Mouse (Mus musculus): ENCODE measurements around the gene Sdhb. TPM values are rescaled to one million over a fixed set of nuclear protein-coding genes. Genes with fewer than 3 reads are reported as not detected.

The Sdhb gene
- polyA plus RNA-seq, 2 experiments = 175 to 381 TPM

DNA sequence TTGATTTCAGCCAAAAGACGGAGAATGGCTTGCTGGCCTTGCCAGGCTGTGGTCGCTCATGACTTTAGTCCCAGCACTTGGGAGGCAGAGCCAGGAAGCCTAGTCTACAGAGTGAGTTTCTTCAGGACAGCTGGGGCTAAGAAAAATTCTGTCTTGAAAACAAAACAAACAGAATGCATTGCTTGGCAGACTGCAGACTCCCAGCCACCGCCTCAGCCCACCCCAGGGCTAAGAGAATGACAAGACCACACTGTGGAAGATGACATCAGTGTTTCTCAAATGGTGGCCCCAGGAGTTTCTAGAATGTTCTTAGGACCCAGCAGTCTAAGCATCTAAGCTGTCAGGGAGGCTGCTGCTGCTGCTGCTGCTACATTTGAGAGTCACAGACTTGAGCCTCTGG is 45.8 kb upstream of the Sdhb start:
- WGBS = 73% methylated on average over 3 of the region's 3 CpGs
- TF ChIP-seq POLR2A (IDR thresholded peaks at IDR 0.05; ENCODE audit: borderline replicate concordance, extremely low read depth, insufficient read depth, insufficient read length) = no peak
- H3K27me3 ChIP-seq (ENCODE audit: control insufficient read depth, insufficient read depth, low read length) = no peaks in the 10 kb centered on the region
- H3K9me3 ChIP-seq (ENCODE audit: control insufficient read depth, low read length) = no peaks in the 10 kb centered on the region
- H3K4me2 ChIP-seq (replicated peaks; ENCODE audit: low read depth, low read length, severe bottlenecking) = no peak overlapping the region
- no peaks in the 10 kb centered on the region for H3K36me3 ChIP-seq (ENCODE audit: control insufficient read depth, insufficient read depth, low read length)
- no peak for DNase-seq (ENCODE audit: low spot score)
- H3K4me3 ChIP-seq (replicated peaks; ENCODE audit: low read length) = no peak overlapping the region
- peak overlapping the region; percentile 3; the same call in 1 of the 2 replicates for H3K27ac ChIP-seq (replicated peaks; ENCODE audit: low read depth, low read length)
- no peak overlapping the region for H3K9ac ChIP-seq (ENCODE audit: low read depth, low read length, severe bottlenecking)
- no peak for ATAC-seq (ENCODE audit: low FRiP score, low read depth)
- H3K4me1 ChIP-seq (ENCODE audit: control insufficient read depth, insufficient read depth, low read length) = peaks cover 6% of the 10 kb centered on the region; the same call in 1 of the 2 replicates

DNA sequence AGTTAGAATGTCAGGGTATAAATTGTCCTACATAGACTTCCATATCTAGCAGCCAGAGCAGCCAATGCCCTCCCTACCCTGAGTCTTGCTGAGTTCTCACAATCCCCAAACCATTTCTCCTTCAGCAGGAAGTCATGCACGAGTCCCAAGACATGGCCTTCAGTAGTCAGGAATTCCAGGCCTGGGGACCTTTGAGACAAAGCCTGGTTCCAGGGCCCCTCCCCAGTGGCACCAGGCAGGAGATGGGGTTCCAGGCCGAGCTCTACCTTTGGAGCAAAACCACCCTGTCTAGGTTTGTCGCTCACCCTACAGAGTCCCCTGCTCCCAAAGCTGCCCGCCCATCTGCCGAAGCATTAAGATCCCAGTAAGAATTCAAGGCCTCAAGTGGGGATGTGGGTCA is 44.7 kb upstream of the Sdhb start:
- no peaks in the 10 kb centered on the region for H3K9me3 ChIP-seq (ENCODE audit: control insufficient read depth, low read length)
- H3K4me3 ChIP-seq (replicated peaks; ENCODE audit: low read length) = no peak overlapping the region
- DNase-seq (ENCODE audit: low spot score) = no peak
- H3K36me3 ChIP-seq (ENCODE audit: control insufficient read depth, insufficient read depth, low read length) = no peaks in the 10 kb centered on the region
- 91% methylated on average over 5 of the region's 5 CpGs for WGBS
- no peaks in the 10 kb centered on the region for H3K27me3 ChIP-seq (ENCODE audit: control insufficient read depth, insufficient read depth, low read length)
- H3K4me1 ChIP-seq (ENCODE audit: control insufficient read depth, insufficient read depth, low read length) = no peaks in the 10 kb centered on the region
- TF ChIP-seq POLR2A (IDR thresholded peaks at IDR 0.05; ENCODE audit: borderline replicate concordance, extremely low read depth, insufficient read depth, insufficient read length) = no peak
- ATAC-seq (ENCODE audit: low FRiP score, low read depth) = no peak
- H3K27ac ChIP-seq (replicated peaks; ENCODE audit: low read depth, low read length) = no peak overlapping the region
- H3K4me2 ChIP-seq (replicated peaks; ENCODE audit: low read depth, low read length, severe bottlenecking) = no peak overlapping the region
- no peak overlapping the region for H3K9ac ChIP-seq (ENCODE audit: low read depth, low read length, severe bottlenecking)

DNA sequence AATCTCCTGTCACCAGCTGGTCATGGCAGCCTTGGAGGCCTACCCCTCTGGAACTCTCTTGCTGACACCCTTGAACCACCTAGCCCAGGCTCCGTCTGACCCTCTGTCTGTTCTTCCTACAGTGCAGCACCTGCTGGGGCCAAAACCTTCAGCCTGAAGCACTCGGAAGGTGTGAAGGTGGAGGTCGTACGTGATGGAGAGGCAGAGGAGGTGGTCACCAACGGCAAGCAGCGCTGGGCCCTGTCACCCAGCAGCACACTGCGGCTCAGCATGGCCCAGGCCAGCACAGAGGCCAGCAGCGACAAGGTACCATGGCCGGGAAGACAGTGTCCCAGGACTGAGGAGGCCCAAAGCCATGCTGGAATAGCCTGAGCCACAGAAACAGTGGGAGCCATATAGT is 43.6 kb upstream of the Sdhb start:
- no peak for ATAC-seq (ENCODE audit: low FRiP score, low read depth)
- no peaks in the 10 kb centered on the region for H3K27me3 ChIP-seq (ENCODE audit: control insufficient read depth, insufficient read depth, low read length)
- DNase-seq (ENCODE audit: low spot score) = no peak
- no peak for TF ChIP-seq POLR2A (IDR thresholded peaks at IDR 0.05; ENCODE audit: borderline replicate concordance, extremely low read depth, insufficient read depth, insufficient read length)
- no peaks in the 10 kb centered on the region for H3K9me3 ChIP-seq (ENCODE audit: control insufficient read depth, low read length)
- H3K4me3 ChIP-seq (replicated peaks; ENCODE audit: low read length) = no peak overlapping the region
- H3K4me2 ChIP-seq (replicated peaks; ENCODE audit: low read depth, low read length, severe bottlenecking) = no peak overlapping the region
- 86% methylated on average over 9 of the region's 9 CpGs for WGBS
- H3K27ac ChIP-seq (replicated peaks; ENCODE audit: low read depth, low read length) = no peak overlapping the region
- H3K4me1 ChIP-seq (ENCODE audit: control insufficient read depth, insufficient read depth, low read length) = no peaks in the 10 kb centered on the region
- no peak overlapping the region for H3K9ac ChIP-seq (ENCODE audit: low read depth, low read length, severe bottlenecking)
- H3K36me3 ChIP-seq (ENCODE audit: control insufficient read depth, insufficient read depth, low read length) = no peaks in the 10 kb centered on the region

DNA sequence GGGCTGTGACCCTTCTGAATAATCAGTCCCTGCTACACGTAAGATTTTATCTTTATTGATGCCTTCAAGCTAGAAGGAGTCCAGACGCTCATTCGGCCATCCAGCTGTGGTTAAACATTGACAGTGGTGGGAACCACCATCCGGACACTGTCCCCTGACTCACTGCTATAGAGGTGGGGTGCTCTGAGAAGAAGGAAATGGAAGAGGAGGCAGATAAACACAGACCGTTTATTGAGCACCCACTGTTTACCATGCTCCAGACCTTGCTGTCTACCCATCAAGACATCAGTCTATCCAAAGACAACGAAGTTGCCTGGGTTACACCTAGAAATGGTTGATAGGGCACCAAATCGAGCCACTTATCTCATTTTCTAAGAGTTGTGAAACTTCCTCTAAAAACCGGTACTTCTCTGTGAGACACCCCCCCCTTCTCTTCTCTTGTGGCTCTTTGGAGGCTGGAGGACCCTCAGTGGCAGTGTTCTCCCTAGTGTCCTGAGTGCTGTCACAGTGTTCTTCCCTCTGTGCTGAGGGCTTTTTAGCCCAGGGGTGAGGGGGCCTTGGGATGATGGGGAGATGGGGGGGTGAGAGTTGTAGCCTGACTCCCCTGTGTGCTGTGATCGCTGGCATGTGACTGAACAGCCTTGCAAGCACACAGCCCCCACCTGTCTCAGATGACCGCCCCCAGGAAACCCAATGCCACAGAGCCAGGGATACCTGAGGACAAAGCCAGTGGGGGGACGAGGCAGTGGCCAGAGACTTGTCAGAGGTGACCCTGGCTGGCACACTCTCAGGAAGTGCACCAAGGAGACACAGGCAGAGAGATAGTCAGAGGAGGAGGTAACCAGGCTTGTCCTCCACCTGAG is 40.8 kb upstream of the Sdhb start:
- Histone ChIP-seq H3K9ac (ENCODE audit: low read depth, low read length, severe bottlenecking) (no peak overlapping the region), H3K4me2 (replicated peaks; ENCODE audit: low read depth, low read length, severe bottlenecking) (no peak overlapping the region), H3K27me3 (ENCODE audit: control insufficient read depth, insufficient read depth, low read length) (no peaks in the 10 kb centered on the region), H3K9me3 (ENCODE audit: control insufficient read depth, low read length) (no peaks in the 10 kb centered on the region), H3K4me1 (ENCODE audit: control insufficient read depth, insufficient read depth, low read length) (no peaks in the 10 kb centered on the region), H3K4me3 (replicated peaks; ENCODE audit: low read length) (no peak overlapping the region), H3K36me3 (ENCODE audit: control insufficient read depth, insufficient read depth, low read length) (no peaks in the 10 kb centered on the region), H3K27ac (replicated peaks; ENCODE audit: low read depth, low read length) (no peak overlapping the region)
- ATAC-seq (ENCODE audit: low FRiP score, low read depth) = no peak
- 53% methylated on average over 11 of the region's 11 CpGs for WGBS
- TF ChIP-seq POLR2A (IDR thresholded peaks at IDR 0.05; ENCODE audit: borderline replicate concordance, extremely low read depth, insufficient read depth, insufficient read length) = no peak
- no peak for DNase-seq (ENCODE audit: low spot score)

DNA sequence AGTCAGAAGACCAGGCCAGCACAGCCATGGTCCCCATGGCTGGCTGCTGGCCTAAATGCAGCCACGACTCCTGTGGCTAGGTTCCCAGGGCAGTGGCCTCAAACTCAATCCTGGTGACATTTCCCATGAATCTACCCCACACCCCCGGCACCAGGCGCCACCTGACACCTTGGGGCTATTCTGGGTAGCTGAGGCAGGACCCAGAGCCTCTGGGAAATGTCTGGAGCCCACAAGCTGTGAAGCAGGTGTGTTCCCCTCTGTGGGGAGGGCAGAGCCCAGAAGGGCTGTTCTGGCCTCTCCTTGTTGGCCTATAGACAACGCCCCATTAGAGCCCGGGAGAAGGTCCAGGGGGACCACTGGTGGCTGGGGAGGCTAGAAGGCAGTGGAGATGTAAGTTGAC is 38.5 kb upstream of the Sdhb start:
- DNase-seq (ENCODE audit: low spot score) (no peak), ATAC-seq (ENCODE audit: low FRiP score, low read depth) (no peak)
- H3K9ac ChIP-seq (ENCODE audit: low read depth, low read length, severe bottlenecking) = no peak overlapping the region
- WGBS = 81% methylated on average over 5 of the region's 5 CpGs
- H3K27me3 ChIP-seq (ENCODE audit: control insufficient read depth, insufficient read depth, low read length) = no peaks in the 10 kb centered on the region
- no peak overlapping the region for H3K27ac ChIP-seq (replicated peaks; ENCODE audit: low read depth, low read length)
- no peak overlapping the region for H3K4me2 ChIP-seq (replicated peaks; ENCODE audit: low read depth, low read length, severe bottlenecking)
- no peaks in the 10 kb centered on the region for H3K4me1 ChIP-seq (ENCODE audit: control insufficient read depth, insufficient read depth, low read length)
- no peaks in the 10 kb centered on the region for H3K36me3 ChIP-seq (ENCODE audit: control insufficient read depth, insufficient read depth, low read length)
- no peaks in the 10 kb centered on the region for H3K9me3 ChIP-seq (ENCODE audit: control insufficient read depth, low read length)
- TF ChIP-seq POLR2A (IDR thresholded peaks at IDR 0.05; ENCODE audit: borderline replicate concordance, extremely low read depth, insufficient read depth, insufficient read length) = no peak
- H3K4me3 ChIP-seq (replicated peaks; ENCODE audit: low read length) = no peak overlapping the region
